Mouse (Mus musculus) stomach, postnatal 0 days (tissue): Measurements from ENCODE around the gene Prpf40a.

Source experiments
- CTCF ChIP-seq: IDR thresholded peaks from 2 replicates; pipeline ENCODE4 v1.5.1; 2016; ENCODE audit warnings: antibody characterized with exemption, low read depth, mild to moderate bottlenecking, moderate library complexity
- EP300 ChIP-seq: optimal IDR thresholded peaks from 2 replicates; pipeline ENCODE3; 2016; ENCODE audit warnings: antibody characterized with exemption

- TF ChIP-seq CTCF, result peak; percentile 59
- no peak for TF ChIP-seq EP300
Observed at GRCm38 (mm10) chr2:53125998-53126397, 65.1 kb downstream of the Prpf40a start.
